Comparison of ENCODE assay signal across 14 mouse cellular contexts in genomic region chr19:41360459-41360858, GRCm38 (mm10).
A peak's percentile ranks its signal among the peaks of the same experiment; 100 is the strongest.
DNase-seq lines count a peak whose midpoint lies in the region; ATAC-seq lines count a peak whose summit lies in the region.
"Had no signal": no experiment of that assay in that cellular context is flagged by ENCODE, and none has a peak within 500 bp of the region (broad histone marks: within the 10 kb centered on the region; RNA-seq: fewer than 3 reads in every experiment).

No protein-coding gene starts in this region.

- no peak for ATAC-seq in frontal cortex, adult (ENCODE audit: low TSS enrichment)
- ATAC-seq: forebrain, postnatal 0 days had no signal

- peak; percentile 77 to 82 for DNase-seq in B cell, adult 2 months
- DNase-seq in NIH3T3 (ENCODE audit: low read depth): peak; percentile 46
- DNase-seq in induced T-regulatory cell, adult 2 months (ENCODE audit: low read depth): peak; percentile 66
- peak; percentile 67 to 68 for DNase-seq in natural killer cell, adult 2 months (ENCODE audit: low spot score in 2 of 2)
- no peak for DNase-seq in right cerebral cortex, postnatal 10 days (ENCODE audit: low spot score in 2 of 2)
- no peak for DNase-seq in urinary bladder, postnatal 25 days (ENCODE audit: low spot score)
- DNase-seq: adrenal gland, postnatal 10 days; cerebellum, postnatal 14 days; forebrain, postnatal 0 days; gastrocnemius, postnatal 36 days; heart, postnatal 10 days; layer of hippocampus, adult 9-11 months; lung, adult 2 months had no signal

Comparison
In these comparisons a context has a peak if more than half of its experiments do, and no peak if none do; other contexts are left out.
1. DNase-seq: peak in B cell, adult 2 months (2 of 2), NIH3T3 (single experiment), induced T-regulatory cell, adult 2 months (single experiment) and natural killer cell, adult 2 months (2 of 2); none in right cerebral cortex, postnatal 10 days (0 of 2) and urinary bladder, postnatal 25 days (single experiment).